ENCODE assay signal across 8 mouse cellular contexts in genomic region chr17:47038844-47039803, GRCm38 (mm10). TPM values are rescaled to one million over a fixed set of nuclear protein-coding genes. Genes with fewer than 3 reads are reported as not detected.
DNase-seq lines count a peak whose midpoint lies in the region; ATAC-seq lines count a peak whose summit lies in the region.

No protein-coding gene starts in this region.

- H3K9ac ChIP-seq in heart, embryonic 14.5 days (ENCODE audit: low read length), result 0 out of 2 replicates have a peak overlapping the region, but pooled peaks have one; percentile 27
- no peak overlapping the region for H3K9ac ChIP-seq in liver, embryonic 12.5 days
- no peak overlapping the region for H3K9ac ChIP-seq in stomach, embryonic 14.5 days (replicated peaks; ENCODE audit: low read depth, low read length)

- no peaks in the 10 kb centered on the region for H3K27me3 ChIP-seq in heart, embryonic 14.5 days (ENCODE audit: control insufficient read depth, insufficient read depth, low read length)
- H3K27me3 ChIP-seq in liver, embryonic 12.5 days (replicated peaks), result peaks cover 3% of the 10 kb centered on the region; the same call in 1 of the 2 replicates
- H3K27me3 ChIP-seq in stomach, embryonic 14.5 days (ENCODE audit: control insufficient read depth, insufficient read depth, low read length), result no peaks in the 10 kb centered on the region

- H3K27ac ChIP-seq in brown adipose tissue, adult 24 weeks (replicated peaks; ENCODE audit: low read depth, low read length), result no peak overlapping the region
- no peak overlapping the region for H3K27ac ChIP-seq in heart, embryonic 14.5 days (replicated peaks in 1 of 2; ENCODE audit: control insufficient read depth in 1 of 2, insufficient read depth in 1 of 2, low read depth in 2 of 2, low read length in 2 of 2)
- no peak overlapping the region for H3K27ac ChIP-seq in liver, embryonic 12.5 days
- no peak overlapping the region for H3K27ac ChIP-seq in stomach, embryonic 14.5 days (ENCODE audit: low read length)

- peak; percentile 35; the same call in 1 of the 2 replicates for ATAC-seq in heart, embryonic 14.5 days (ENCODE audit: insufficient number of reproducible peaks, insufficient read depth, low FRiP score, low read depth)
- no peak for ATAC-seq in liver, embryonic 12.5 days
- peak; percentile 63; the same call in 1 of the 2 replicates for ATAC-seq in stomach, embryonic 14.5 days (ENCODE audit: insufficient number of reproducible peaks, insufficient read depth, low FRiP score, low read depth)

- H3K36me3 ChIP-seq in heart, embryonic 14.5 days (ENCODE audit: control insufficient read depth, insufficient read depth, low read length), result no peaks in the 10 kb centered on the region
- H3K36me3 ChIP-seq in liver, embryonic 12.5 days, result no peaks in the 10 kb centered on the region
- no peaks in the 10 kb centered on the region for H3K36me3 ChIP-seq in stomach, embryonic 14.5 days (ENCODE audit: control insufficient read depth, insufficient read depth, low read length)

- H3K4me3 ChIP-seq in brown adipose tissue, adult 24 weeks (ENCODE audit: insufficient read depth, low read depth, low read length), result peak overlapping the region; percentile 37
- peak overlapping the region in 1 of 2 experiments; percentile 14; a peak in 1 of 4 replicates for H3K4me3 ChIP-seq in heart, embryonic 14.5 days (ENCODE audit: control insufficient read depth in 1 of 2, insufficient read depth in 1 of 2, low read depth in 1 of 2, low read length in 2 of 2)
- H3K4me3 ChIP-seq in liver, embryonic 12.5 days, result no peak overlapping the region
- peak overlapping the region; percentile 6; the same call in 1 of the 2 replicates for H3K4me3 ChIP-seq in stomach, embryonic 14.5 days (ENCODE audit: low read depth, low read length)

- WGBS in heart, embryonic 14.5 days, result 30% methylated on average over 18 of the region's 18 CpGs
- WGBS in liver, embryonic 12.5 days (ENCODE audit: insufficient replicate concordance), result 30% methylated on average over 18 of the region's 18 CpGs
- WGBS in stomach, embryonic 14.5 days, result 19% methylated on average over 18 of the region's 18 CpGs

- peak overlapping the region; percentile 59 for H3K4me2 ChIP-seq in heart, embryonic 14.5 days (ENCODE audit: low read length)
- H3K4me2 ChIP-seq in liver, embryonic 12.5 days, result peak overlapping the region; percentile 24
- H3K4me2 ChIP-seq in stomach, embryonic 14.5 days (replicated peaks; ENCODE audit: low read depth, low read length), result peak overlapping the region; percentile 35

- H3K9me3 ChIP-seq in heart, embryonic 14.5 days (ENCODE audit: control insufficient read depth, low read length), result no peaks in the 10 kb centered on the region
- H3K9me3 ChIP-seq in liver, embryonic 12.5 days (replicated peaks), result no peaks in the 10 kb centered on the region
- H3K9me3 ChIP-seq in stomach, embryonic 14.5 days (ENCODE audit: control insufficient read depth, low read depth, low read length), result no peaks in the 10 kb centered on the region

- 0 out of 2 replicates have a peak, but pooled peaks cover 2% of the 10 kb centered on the region for H3K4me1 ChIP-seq in brown adipose tissue, adult 24 weeks (ENCODE audit: control insufficient read depth, insufficient read depth, insufficient read length, low read length)
- H3K4me1 ChIP-seq in heart, embryonic 14.5 days (ENCODE audit: control insufficient read depth in 2 of 2, insufficient read depth in 2 of 2, low read length in 2 of 2), result peaks cover 0 to 3% of the 10 kb centered on the region in 2 experiments; a peak in 1 of 4 replicates
- no peaks in the 10 kb centered on the region for H3K4me1 ChIP-seq in liver, embryonic 12.5 days
- peaks cover 7% of the 10 kb centered on the region; the same call in 1 of the 2 replicates for H3K4me1 ChIP-seq in stomach, embryonic 14.5 days (ENCODE audit: control insufficient read depth, insufficient read depth, low read length)

- DNase-seq in CD4-positive, CD25-positive, alpha-beta regulatory T cell, adult 2 months (ENCODE audit: low read depth, low spot score), result peak; percentile 81
- peak; percentile 38 for DNase-seq in fibroblast of lung, adult 2 months (ENCODE audit: low read depth)
- peak; percentile 90 for DNase-seq in kidney, postnatal 14 days
- DNase-seq in natural killer cell, adult 2 months (ENCODE audit: low spot score in 2 of 2), result peak; percentile 56 to 69

RNA-seq across cellular contexts. Expression of gene Ubr2, which starts 28.8 kb away (rescaled TPM):
- polyA plus RNA-seq in brown adipose tissue, adult 24 weeks (2012; ENCODE audit: insufficient read depth, insufficient read length, missing spikeins), result 17.1 and 17.2 TPM in 2 replicates
- 21.6 and 26.2 TPM in 2 replicates for polyA plus RNA-seq in heart, embryonic 14.5 days (2014; fragmentation: Nextera tagmentation; extraction: Ambion mirVana)
- polyA plus RNA-seq in liver, embryonic 12.5 days (2016; fragmentation: Nextera tagmentation; extraction: Ambion mirVana), result 15.6 and 16.1 TPM in 2 replicates
- polyA plus RNA-seq in stomach, embryonic 14.5 days (2014; fragmentation: Nextera tagmentation; extraction: Ambion mirVana), result 23.3 and 24.5 TPM in 2 replicates

Comparison
In these comparisons a context has a peak if more than half of its experiments do, and no peak if none do; other contexts are left out.
1. DNase-seq: peak in every context shown above with its lines; median percentile 90 in kidney, postnatal 14 days; 81 in CD4-positive, CD25-positive, alpha-beta regulatory T cell, adult 2 months; 62 in natural killer cell, adult 2 months; 38 in fibroblast of lung, adult 2 months.